Mouse (Mus musculus): Measurements from ENCODE around the gene Slc16a8.

Gene Slc16a8

DNA sequence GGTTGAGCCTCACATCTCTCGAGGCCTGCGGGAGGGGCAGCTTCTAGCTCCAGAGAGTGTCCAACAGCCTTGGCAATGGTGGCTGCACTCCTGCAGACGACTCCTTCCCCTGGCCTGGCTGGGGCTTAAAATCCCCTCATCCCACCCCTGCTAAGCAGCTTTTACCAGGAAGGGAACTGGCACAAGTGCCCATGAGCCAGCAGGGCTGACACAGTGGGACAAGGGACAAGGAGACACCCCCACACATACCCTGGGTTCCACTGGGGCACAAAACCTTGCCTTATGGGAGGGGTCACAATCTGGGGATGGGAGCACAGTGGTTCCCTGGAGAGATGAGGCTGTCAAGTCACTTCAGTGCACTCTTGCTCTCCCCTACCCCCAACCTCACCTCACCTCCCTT lies at the start of gene Slc16a8:
Gene Slc16a8 (minus strand): TSS at position 101 of the 400 bp plus-strand sequence.
- no peak for DNase-seq

DNA sequence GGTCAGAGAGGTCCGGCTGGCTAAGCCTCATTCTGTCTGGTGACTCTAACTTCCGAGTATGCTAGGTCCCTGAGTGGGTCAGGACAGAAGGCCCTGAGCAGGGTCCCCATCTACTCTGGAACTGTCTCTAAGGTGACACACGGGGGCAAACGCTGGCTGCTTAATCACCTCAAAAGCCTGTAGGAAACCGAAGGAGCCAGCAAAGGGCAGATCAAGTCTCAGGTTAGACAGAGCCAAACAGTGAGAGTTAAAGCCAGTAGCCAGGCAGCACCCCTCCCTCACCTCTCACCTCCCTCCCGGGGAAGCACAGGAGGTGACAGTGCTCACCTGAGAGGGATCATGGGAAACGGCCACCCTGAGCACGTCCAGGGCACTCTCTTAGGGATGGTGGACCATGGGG lies 49.2 kb upstream of the Slc16a8 start:
- no peak for DNase-seq

DNA sequence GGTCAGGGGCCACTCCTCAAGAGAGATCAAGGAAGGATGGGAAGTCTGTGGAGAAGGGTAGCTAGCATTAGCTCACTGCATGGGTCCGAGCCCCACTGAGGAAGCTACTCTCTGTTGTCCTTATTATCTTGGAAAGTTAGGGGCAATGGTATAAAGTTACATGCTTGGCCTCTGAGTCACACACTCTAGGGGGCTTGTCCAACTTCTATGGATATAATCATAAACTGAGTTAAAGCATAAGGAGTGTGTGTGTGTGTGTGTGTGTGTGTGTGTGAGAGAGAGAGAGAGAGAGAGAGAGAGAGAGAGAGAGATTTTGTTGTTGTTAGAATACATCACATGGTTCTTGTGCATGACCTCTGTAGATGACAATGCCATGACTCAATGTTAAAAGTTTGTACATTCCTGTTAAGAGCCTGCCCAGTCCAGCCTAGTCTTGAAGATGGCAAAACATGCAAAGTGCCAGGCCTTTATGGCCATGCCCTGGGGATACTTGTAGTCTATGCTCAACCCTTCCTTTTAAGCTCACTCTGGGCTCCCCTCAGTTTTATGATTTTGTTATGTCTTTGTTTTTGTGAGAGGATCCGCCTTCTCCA lies 45.1 kb upstream of the Slc16a8 start:
- DNase-seq: no peak

DNA sequence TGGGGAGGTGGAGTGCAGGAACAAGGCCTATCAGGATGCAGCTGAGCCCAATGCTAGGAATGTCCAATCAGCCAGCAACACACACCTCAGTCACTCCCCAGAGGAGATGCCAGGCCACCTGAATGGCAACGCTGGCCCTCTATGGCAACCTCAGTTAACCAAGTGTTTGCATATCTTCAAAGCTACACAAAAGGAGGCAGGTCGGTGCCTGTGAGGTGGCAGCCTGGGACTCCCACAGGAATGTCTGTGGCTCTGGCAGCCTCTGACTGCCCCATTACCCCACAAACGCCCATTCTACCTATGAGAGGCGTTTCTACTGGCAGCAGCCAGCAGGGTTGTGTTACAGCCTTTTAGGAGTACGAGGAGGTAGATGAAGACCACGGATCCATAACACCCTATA lies 44.0 kb upstream of the Slc16a8 start:
- no peak for DNase-seq

DNA sequence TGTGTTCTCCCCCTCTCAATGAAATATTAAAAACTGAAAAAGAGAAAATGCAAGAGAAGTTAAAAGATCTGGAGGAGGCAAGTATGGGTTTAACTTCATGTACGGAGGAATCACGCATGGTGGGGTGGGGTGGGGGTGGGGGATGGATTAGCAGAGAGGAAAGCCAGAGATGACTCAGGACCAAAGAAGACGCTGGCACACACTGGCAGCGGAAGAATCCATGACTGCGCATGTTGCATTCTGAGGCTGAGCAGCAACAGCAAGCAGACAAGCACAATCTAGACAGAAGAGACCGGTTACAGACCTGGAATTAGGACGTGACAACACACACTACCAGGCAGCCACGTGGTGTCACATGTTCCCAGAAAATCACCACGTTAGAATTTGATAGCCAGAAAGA lies 38.2 kb upstream of the Slc16a8 start:
- no peak for DNase-seq

DNA sequence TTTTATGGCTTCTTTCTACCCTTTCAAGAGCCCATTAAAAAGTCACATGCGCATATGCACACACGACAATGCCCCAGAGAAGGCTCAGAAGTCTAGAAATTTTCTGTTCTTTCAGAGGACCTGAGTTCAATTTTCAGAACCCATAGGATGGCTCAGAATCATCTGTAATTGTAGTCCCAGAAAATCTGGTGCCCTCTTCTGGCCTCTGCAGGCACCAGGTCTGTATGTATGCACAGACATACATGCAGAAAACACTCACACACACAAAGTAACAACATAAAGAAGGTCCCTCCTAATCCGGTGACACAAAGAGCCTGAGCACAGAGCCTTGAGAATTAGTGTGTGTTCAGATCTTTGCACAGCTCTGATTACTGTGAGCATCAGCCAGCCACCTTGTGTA lies 35.8 kb upstream of the Slc16a8 start:
- DNase-seq: no peak

DNA sequence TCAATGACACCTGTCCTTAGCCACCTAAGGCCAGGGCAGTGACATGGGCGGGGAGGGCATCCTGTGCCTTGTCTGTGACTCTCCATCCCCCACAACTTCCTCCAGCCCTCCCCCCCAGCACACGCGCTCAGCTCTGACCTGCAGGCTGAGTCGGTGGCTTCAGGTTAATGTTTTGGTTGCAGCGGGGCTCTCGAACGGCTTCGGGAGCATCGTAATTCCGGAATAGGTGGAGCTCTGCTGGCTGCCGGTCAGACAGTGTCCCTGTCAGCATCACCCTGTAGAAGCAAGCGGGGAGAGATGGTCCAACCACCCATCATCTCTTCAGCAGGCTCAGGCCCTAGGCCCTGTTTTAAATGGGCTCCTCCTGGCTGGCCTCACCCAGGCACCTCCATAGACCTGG lies 34.9 kb upstream of the Slc16a8 start:
- no peak for DNase-seq

DNA sequence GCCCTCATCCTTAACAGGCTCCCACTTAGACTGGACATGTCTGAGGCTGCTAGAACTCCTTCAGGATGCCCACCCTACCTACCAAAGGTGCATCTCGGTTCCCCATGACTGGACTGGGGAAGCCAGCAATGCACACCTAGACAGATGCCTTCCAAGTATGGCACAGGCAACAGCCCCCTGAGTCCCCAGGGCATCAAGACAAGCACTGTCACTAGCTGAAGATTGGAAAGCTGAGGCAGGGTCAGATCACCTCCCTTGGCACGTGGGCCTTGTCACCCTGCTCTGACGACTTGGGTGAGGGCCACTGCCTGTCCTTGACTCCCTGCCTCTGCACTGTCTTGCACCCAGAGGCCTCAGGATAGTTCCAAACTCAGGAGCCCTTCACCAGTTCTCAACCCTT lies 33.8 kb upstream of the Slc16a8 start:
- no peak for DNase-seq

DNA sequence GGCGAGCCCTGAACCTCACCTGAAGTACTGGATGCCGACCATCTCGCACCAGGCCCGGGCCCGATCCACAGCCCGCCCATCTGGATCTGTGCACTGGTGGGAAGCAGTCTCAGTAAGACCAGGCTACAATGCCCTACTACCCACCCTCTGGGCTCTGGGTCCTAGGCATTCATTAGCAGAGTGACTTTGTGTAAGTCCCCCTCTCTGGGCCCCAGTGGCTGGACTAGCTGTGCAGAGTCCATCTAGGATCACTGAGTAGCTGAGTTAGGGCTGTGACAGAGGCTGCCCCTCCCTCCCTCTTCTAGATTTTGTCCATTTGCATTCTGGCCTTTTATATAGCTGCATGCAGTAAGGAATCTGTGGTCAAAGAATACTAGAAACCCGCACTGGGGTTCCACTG lies 32.5 kb upstream of the Slc16a8 start:
- DNase-seq: no peak

DNA sequence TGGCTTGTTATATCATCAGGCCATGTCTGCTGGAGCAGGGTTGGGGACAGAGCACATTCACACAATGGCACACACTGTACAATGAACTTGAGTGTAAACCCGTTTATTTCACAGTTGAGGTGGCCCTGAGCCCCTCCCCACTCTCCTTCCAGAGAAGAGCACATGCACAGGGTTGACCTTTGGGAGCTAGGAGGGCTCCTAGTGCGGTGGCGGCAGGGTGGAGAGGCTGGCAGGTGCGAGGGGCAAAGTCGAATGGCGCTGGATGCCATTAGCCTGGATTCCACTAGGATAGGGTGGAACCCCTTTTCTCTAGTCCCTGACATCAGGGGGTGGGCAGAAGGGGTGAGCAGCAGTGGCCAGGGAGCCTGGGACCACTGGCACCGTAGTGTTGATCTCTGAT lies 31.6 kb upstream of the Slc16a8 start:
- no peak for DNase-seq

DNA sequence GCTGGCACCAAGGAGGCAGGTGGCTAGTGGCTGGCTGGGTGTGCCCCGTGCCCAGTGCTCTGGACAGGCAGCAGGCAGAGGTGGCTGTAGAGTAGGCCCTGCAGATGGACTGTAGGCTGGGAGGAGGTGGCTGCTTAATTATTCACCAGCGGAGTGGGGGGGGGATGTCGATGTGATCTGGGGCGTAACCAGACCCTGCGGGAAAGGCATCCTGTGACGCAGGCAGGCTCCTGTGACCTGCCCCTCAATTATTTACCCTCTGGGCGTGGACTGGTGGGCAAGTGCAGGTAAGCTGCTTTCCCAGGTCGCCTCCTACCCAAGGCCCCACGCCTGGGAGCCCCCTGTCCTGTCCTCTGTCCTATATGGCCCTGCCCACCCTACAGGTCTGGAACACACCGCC lies 30.8 kb upstream of the Slc16a8 start, which contains the start of gene Baiap2l2:
Gene Baiap2l2 (minus strand): TSS at position 139 of the 400 bp plus-strand sequence.
- no peak for DNase-seq

DNA sequence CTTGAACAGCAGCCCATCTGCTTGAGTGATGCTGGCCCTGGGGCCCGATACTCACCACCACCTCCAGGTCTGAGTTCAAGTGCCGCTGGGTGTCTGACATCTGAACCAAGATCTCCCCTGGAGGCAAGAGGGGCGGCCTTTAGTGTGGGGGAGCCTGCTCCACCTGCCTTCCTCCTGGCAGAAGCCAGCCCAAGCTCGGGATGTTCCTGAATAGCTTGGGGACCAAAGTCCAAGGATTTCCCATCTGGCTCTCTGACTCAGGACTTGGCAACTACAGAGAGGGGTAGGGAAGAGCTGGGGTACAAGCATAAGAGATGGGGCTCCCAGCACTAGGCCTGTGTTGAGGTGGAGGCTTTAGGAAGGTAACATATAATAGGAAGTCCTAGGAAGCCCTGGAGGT lies 28.8 kb upstream of the Slc16a8 start:
- DNase-seq: no peak

DNA sequence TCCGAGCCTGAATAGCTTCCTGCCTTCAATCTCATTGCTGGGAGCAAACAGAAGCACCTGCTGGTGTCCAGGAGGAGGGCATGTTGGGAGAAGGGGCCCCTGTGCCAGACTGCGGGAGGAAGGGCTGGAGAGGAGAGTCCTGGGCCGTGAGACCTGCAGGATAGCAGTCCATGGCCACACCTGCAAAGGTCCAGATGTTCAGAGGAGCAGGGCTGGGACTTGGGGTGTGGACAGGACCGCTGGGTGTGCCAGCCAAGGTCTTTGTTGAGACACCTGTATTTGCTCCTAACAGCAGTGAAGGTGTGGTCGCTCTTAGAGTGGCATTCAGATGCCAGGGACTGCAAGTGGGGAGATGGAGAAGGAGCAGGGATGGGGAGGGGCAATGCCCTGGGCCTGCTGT lies 27.9 kb upstream of the Slc16a8 start:
- no peak for DNase-seq

DNA sequence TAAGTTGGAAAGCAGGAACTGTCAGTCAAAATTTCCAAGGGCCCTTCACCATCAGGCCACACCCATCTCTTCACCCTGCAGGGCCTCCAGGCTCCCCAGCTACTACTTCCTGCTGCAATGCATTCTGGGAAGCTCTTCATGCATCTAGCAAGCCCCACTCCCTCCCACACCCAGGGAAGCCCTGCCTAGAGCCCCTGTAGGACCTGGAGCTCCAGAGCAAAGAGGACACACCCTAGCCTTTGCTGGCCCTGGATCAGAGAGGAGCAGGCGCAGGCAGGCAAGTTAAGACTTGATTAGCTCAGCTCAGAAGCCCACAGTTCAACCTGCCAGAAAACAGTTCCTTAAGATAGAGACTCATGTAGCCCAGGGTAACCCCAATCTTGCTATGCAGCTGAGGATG lies 26.8 kb upstream of the Slc16a8 start:
- DNase-seq: no peak

DNA sequence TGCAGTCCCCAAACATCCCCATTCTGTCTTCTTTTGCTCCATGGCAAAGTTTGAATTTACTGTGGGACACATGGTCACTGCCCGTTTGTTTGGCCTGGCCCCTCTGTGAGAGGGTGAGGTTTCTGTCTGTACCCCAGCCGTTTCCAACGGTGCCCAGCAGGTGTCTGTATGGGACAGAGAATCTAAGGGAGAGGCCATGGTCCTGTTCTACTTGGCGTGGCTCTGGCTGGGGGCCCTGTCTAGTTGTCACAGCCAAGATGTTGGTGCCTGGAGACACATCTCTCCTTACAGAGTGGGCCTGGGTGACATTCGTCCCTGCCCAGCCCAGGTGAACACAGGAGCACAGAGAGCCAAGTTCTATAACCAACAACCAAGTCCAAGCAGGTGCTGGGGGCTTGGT lies 26.3 kb upstream of the Slc16a8 start:
- no peak for DNase-seq

DNA sequence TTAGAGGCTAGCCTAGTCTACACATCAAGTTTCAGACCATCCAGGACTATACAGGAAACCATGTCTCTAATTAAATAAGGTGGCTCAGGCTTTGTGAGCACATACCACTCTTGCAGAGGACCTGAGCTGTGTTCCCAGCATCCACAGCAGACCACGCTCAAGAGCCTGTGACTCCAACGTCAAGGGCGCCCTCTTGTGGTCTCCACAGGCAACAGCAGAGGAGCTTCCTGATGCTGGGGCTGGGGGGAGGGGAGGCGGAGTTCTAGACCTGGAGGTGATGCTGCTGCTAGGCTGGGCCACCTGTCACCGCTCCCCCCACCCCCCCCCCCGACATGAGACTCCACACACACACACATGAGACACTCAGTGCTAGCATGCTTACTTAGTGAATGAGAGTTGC lies 25.6 kb upstream of the Slc16a8 start:
- no peak for DNase-seq

DNA sequence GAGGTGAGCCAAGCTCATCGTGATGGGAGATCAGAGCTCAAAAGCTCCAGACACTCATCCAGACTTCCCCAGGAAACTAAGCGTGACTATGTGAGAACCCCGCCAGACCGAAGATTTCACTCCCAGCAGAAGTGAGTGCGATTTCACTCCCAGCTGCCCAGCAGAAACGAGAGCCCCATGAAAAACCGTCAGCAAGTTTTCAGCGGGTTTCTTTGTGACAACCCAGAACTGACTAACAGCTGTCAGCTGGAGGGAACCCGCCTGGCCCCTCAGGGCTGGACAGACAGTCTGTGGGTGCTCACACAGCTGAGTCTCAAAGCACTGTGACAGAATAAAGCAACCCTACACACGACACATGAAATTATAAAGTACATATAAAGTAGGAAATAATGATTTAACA lies 23.2 kb upstream of the Slc16a8 start:
- DNase-seq: no peak

DNA sequence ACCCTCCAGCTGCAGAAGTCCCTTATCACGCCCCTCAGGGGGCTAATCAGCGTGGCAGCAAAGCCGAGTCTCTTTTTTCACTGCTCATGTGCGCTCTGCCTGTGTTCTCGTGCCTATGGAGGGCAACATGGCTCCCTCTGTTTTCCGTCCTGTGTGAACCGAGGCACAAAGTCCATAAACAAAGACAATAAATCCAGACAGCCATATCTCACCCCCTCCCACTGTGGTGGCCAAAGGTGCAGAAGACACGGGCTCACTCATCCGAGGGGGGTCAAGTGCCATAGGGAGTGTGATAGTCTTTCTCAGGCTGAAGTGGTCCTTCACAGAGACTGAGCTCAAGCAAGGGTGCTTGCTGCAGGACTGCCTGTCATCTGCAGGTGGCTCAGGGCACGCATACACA lies 18.5 kb upstream of the Slc16a8 start:
- DNase-seq: no peak

DNA sequence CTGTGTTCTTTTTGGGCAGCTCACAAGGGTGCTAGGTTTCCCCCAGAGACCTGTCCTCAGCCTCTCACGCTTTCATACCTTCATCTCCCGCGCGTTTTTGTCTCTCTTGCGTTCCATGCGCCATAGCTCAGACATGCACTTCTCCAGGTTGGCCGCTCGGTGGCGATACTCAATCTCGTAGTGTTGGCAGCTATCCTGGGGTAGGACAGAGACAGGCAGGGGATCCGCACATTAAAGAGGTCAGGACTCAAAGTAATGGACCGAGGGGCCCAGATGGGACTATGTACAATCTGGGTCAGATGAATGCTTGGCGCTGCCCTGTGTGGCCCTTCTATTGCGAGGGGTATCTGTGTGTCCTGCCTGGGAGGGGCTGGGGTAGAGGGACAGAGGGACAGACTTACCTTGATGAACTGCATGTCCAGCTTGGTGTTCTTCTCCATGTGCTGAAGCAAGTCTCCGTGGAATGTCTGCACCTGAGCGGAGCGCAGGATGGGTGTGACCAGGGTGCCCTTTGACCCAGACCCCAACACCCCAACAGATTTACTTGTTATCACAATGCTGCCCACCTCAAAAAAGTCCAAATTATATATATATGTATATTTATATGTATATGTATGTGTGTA lies 16.7 kb upstream of the Slc16a8 start:
- no peak for DNase-seq

DNA sequence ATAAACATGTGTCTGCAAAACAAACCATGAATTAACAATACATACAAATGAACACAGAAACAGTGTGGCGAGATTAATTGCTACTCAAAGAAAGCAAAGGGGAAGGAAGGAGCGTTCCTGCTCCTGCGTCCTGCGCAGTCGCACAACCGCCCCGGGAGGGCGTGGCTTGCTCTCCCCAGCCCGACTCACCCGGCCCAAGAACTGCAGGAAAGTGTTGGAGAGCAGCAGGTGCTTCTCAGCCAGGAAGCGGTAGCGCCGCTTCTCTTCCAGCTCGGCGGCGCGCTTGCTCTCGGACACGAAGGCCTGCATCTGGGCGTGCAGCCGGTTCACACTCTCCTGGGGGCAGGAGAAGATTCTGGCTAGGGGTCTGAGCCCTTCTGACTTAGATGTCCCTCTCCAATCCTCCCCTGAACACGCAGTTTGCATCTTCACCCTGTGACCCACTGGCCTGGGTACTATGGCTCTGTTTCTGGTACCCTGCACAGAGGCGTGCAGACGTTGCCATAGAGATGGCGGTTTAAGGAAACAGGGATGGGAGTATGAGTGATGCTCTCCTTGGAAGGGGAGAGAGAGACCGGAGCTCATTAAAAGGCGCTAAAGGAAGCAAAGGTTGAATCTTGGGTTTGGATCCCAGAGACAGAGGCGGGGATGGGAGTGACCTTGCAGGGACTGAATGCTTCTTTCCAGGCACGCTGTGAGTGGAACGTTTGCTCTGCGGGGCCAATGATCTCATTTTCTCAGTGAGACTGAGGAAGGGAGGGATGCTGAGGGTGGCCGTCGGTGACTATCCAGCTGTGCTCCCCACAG lies 16.0 kb upstream of the Slc16a8 start:
- no peak for DNase-seq

DNA sequence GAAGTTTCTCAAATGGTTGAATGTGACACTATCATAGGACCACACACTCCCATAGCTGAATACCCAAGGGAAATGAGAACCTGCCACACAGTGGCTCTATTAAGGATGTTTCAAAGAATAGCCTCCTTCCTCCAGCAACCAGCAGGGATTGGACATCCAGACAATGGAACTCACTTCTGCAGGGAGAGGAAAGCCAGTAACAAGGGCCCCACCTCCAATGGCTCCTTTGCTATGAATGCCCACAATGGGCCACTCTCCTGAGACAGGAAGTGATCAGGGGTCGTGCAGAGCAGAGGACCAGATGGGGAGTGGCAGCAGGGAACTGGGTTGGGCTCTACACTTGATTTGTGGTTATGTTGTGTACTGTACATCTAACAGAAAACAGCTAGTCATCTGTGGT lies 14.0 kb upstream of the Slc16a8 start:
- no peak for DNase-seq

DNA sequence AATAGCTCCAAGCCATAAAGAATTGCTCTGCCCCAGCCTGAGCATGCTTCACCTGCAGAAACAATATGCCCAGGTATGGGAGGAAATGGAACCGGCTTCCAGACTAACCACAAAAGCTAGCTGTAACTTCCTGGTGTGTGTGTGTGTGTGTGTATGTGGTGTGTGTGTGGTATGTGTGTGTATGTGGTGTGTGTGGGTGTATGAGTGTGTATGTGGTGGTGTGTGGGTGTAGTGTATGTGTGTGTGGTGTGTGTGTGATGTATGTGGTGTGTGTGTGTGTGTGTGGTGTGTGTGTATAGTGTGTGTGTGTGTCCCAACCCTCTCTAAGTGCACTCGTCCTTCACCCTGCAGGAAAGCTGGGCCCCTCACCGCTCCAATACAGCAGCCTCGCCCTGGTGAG lies 10.8 kb upstream of the Slc16a8 start:
- no peak for DNase-seq

DNA sequence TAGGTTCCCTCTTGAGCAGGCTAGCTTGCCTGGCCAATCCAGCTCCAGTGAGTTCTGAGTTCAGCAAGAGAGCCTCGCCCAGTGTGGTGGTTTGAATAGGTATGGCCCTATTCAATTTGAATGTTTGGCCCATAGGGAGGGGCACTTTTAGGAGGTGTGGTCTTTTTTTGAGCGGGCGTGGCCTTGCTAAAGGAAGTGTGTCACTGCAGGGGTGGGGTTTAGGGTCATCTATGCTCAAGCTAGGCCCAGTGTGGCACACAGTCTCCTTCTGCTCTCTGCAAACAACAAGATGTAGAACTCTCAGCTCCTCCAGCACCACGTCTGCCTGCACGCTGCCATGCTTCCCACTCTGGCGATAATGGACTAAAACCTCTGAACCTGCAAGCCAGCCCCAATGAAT lies 9.2 kb upstream of the Slc16a8 start:
- DNase-seq: no peak

DNA sequence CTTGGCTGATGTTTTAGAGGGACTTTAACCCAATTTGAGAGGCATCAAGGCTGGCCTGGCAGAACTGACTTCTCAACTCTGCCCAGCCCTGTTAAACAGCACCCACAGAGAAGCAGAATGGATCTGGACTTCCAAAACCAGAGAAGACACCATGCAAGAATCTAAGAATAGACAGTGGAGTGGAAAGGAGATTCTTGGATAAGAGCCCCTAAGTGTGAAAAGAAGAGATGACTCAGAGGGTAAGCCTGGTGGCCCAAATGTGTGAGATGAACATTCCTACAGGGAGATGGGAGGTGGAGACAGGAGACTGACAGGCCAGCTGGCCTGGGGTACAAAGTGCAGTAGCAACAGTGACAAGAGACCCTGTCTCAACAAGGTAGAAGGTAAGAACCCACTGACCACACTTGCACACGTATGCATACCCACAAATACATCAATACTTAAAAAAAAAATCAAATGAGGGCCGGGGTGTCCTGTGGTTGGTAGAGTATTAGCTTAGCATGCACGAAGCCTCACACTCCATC lies 8.3 kb upstream of the Slc16a8 start:
- no peak for DNase-seq
